ENCODE assay signal across 24 mouse cellular contexts in genomic region chr3:142555623-142556022, GRCm38 (mm10). TPM values are rescaled to one million over a fixed set of nuclear protein-coding genes. Genes with fewer than 3 reads are reported as not detected.
DNase-seq lines count a peak whose midpoint lies in the region; ATAC-seq and TF ChIP-seq lines count a peak whose summit lies in the region.
"Had no signal": no experiment of that assay in that cellular context is flagged by ENCODE, and none has a peak within 500 bp of the region (broad histone marks: within the 10 kb centered on the region; RNA-seq: fewer than 3 reads in every experiment).

No protein-coding gene starts in this region.

- no peaks in the 10 kb centered on the region for H3K27me3 ChIP-seq in kidney, embryonic 15.5 days
- H3K27me3 ChIP-seq in midbrain, postnatal 0 days (ENCODE audit: insufficient read depth, low read length), result no peaks in the 10 kb centered on the region
- no peaks in the 10 kb centered on the region for H3K27me3 ChIP-seq in midbrain, embryonic 10.5 days (ENCODE audit: low read depth, poor library complexity, severe bottlenecking)
- H3K27me3 ChIP-seq: forebrain, embryonic 13.5 days; limb, embryonic 13.5 days; neural tube, embryonic 13.5 days had no signal

- 86% methylated on average over 11 of the region's 11 CpGs for WGBS in kidney, embryonic 15.5 days
- WGBS in midbrain, postnatal 0 days, result 90% methylated on average over 11 of the region's 11 CpGs
- 91% methylated on average over 11 of the region's 11 CpGs for WGBS in midbrain, embryonic 10.5 days

- H3K9me3 ChIP-seq in kidney, embryonic 15.5 days (replicated peaks), result no peaks in the 10 kb centered on the region
- no peaks in the 10 kb centered on the region for H3K9me3 ChIP-seq in midbrain, postnatal 0 days (ENCODE audit: low read length)
- no peaks in the 10 kb centered on the region for H3K9me3 ChIP-seq in midbrain, embryonic 10.5 days (replicated peaks)
- H3K9me3 ChIP-seq: forebrain, embryonic 13.5 days; G1E; limb, embryonic 13.5 days; neural tube, embryonic 13.5 days had no signal

- no peaks in the 10 kb centered on the region for H3K36me3 ChIP-seq in kidney, embryonic 15.5 days
- no peaks in the 10 kb centered on the region for H3K36me3 ChIP-seq in midbrain, postnatal 0 days (ENCODE audit: insufficient read depth, low read length)
- H3K36me3 ChIP-seq in midbrain, embryonic 10.5 days, result no peaks in the 10 kb centered on the region
- H3K36me3 ChIP-seq: G1E; limb, embryonic 13.5 days; neural tube, embryonic 13.5 days had no signal

- peak; percentile 59 to 68 for DNase-seq in cerebellum, postnatal 10 days
- DNase-seq in cerebellum, adult 9-11 months, result no peak
- peak; percentile 52 for DNase-seq in kidney, adult 18-20 months
- DNase-seq in midbrain, postnatal 0 days (ENCODE audit: low spot score), result peak; percentile 19
- no peak for DNase-seq in midbrain, embryonic 10.5 days (ENCODE audit: low spot score)
- DNase-seq in thymus, postnatal 4 days, result no peak
- DNase-seq: adrenal gland, postnatal 36 days; cerebellum, adult 18-20 months; gastrocnemius, postnatal 14 days; heart, adult 2 months; heart, postnatal 4 days; thymus, postnatal 36 days had no signal

- no peak overlapping the region for H3K4me2 ChIP-seq in kidney, embryonic 15.5 days
- H3K4me2 ChIP-seq in midbrain, postnatal 0 days (ENCODE audit: low read depth, low read length, poor library complexity, severe bottlenecking), result no peak overlapping the region
- H3K4me2 ChIP-seq: forebrain, embryonic 13.5 days; limb, embryonic 13.5 days; neural tube, embryonic 13.5 days had no signal

- ATAC-seq in kidney, embryonic 15.5 days (replicated peaks; ENCODE audit: low FRiP score), result no peak
- ATAC-seq in midbrain, postnatal 0 days (ENCODE audit: low FRiP score), result no peak
- ATAC-seq in CD4-positive, CD25-positive, alpha-beta regulatory T cell, adult 4 months, result no peak
- ATAC-seq: forebrain, embryonic 13.5 days had no signal

- peaks cover 8% of the 10 kb centered on the region; the same call in 1 of the 2 replicates for H3K4me1 ChIP-seq in kidney, embryonic 15.5 days
- H3K4me1 ChIP-seq in midbrain, postnatal 0 days (ENCODE audit: insufficient read depth, low read length), result no peaks in the 10 kb centered on the region
- peaks cover 8% of the 10 kb centered on the region for H3K4me1 ChIP-seq in midbrain, embryonic 10.5 days

- TF ChIP-seq CTCF in midbrain, postnatal 0 days (IDR thresholded peaks at IDR 0.05), result no peak

- no peak overlapping the region for H3K9ac ChIP-seq in kidney, embryonic 15.5 days
- H3K9ac ChIP-seq in midbrain, postnatal 0 days (replicated peaks; ENCODE audit: low read length, poor library complexity, severe bottlenecking), result no peak overlapping the region
- H3K9ac ChIP-seq: forebrain, embryonic 13.5 days; limb, embryonic 13.5 days; neural tube, embryonic 13.5 days had no signal

- no peak overlapping the region for H3K4me3 ChIP-seq in kidney, embryonic 15.5 days (replicated peaks)
- H3K4me3 ChIP-seq in midbrain, postnatal 0 days (ENCODE audit: low read depth, low read length), result no peak overlapping the region
- no peak overlapping the region for H3K4me3 ChIP-seq in midbrain, embryonic 10.5 days
- H3K4me3 ChIP-seq: forebrain, embryonic 13.5 days; heart, adult 2 months; limb, embryonic 13.5 days; neural tube, embryonic 13.5 days had no signal

- H3K27ac ChIP-seq in kidney, embryonic 15.5 days, result no peak overlapping the region
- H3K27ac ChIP-seq in midbrain, postnatal 0 days (ENCODE audit: low read depth, low read length), result no peak overlapping the region
- H3K27ac ChIP-seq in midbrain, embryonic 10.5 days (replicated peaks), result no peak overlapping the region
- H3K27ac ChIP-seq: forebrain, embryonic 13.5 days; heart, adult 2 months; limb, embryonic 13.5 days; neural tube, embryonic 13.5 days had no signal

RNA-seq across cellular contexts. Expression of gene Gbp3, which starts 4.2 kb away (rescaled TPM):
- 1.5 and 1.6 TPM in 2 replicates for polyA plus RNA-seq in kidney, embryonic 15.5 days (2015; fragmentation: Nextera tagmentation; extraction: Ambion mirVana)
- 3.1 and 3.5 TPM in 2 replicates for total RNA-seq in midbrain, postnatal 0 days (2014; rRNA removed)
- 2.3 and 3.6 TPM in 2 replicates for polyA plus RNA-seq in midbrain, postnatal 0 days (2015; fragmentation: Nextera tagmentation; extraction: Ambion mirVana)
- 0.29 and 0.43 TPM in 2 replicates for polyA plus RNA-seq in midbrain, embryonic 10.5 days (2016; fragmentation: Nextera tagmentation; extraction: Ambion mirVana)
- polyA plus RNA-seq in CD4-positive, CD25-positive, alpha-beta regulatory T cell, adult 4 months (2017; shearing (Covaris generic)), result 100 to 1,000 TPM; 101 to 122 TPM
- polyA plus RNA-seq: G1E had no signal

RNA-seq across cellular contexts. Expression of gene Gbp7, which starts 25.5 kb away (rescaled TPM):
- polyA plus RNA-seq in kidney, embryonic 15.5 days (2015; fragmentation: Nextera tagmentation; extraction: Ambion mirVana), result 2.6 and 3.3 TPM in 2 replicates
- total RNA-seq in midbrain, postnatal 0 days (2014; rRNA removed), result 2.5 and 2.8 TPM in 2 replicates
- 3.0 and 3.1 TPM in 2 replicates for polyA plus RNA-seq in midbrain, postnatal 0 days (2015; fragmentation: Nextera tagmentation; extraction: Ambion mirVana)
- polyA plus RNA-seq in midbrain, embryonic 10.5 days (2016; fragmentation: Nextera tagmentation; extraction: Ambion mirVana), result 0.88 and 1.8 TPM in 2 replicates
- polyA plus RNA-seq in CD4-positive, CD25-positive, alpha-beta regulatory T cell, adult 4 months (2017; shearing (Covaris generic)), result 100 to 1,000 TPM; 242 to 294 TPM

RNA-seq across cellular contexts. Expression of gene Gbp2b, which starts 39.0 kb away (rescaled TPM):
- polyA plus RNA-seq in kidney, embryonic 15.5 days (2015; fragmentation: Nextera tagmentation; extraction: Ambion mirVana), result 0.05 TPM in 1 of 2 replicates, not detected in the other
- total RNA-seq in midbrain, postnatal 0 days (2014; rRNA removed), result not detected in 2 replicates
- not detected in 2 replicates for polyA plus RNA-seq in midbrain, postnatal 0 days (2015; fragmentation: Nextera tagmentation; extraction: Ambion mirVana)
- polyA plus RNA-seq in midbrain, embryonic 10.5 days (2016; fragmentation: Nextera tagmentation; extraction: Ambion mirVana), result not detected in 2 replicates
- polyA plus RNA-seq in CD4-positive, CD25-positive, alpha-beta regulatory T cell, adult 4 months (2017; shearing (Covaris generic)), result 10 to 100 TPM; 27.5 to 35.1 TPM
- total RNA-seq: layer of hippocampus, postnatal 14 days; left cerebral cortex, postnatal 10 days; megakaryocyte-erythroid progenitor cell, adult 5-6 weeks had no signal
- polyA plus RNA-seq: cortical plate, adult 2 months; embryonic facial prominence, embryonic 11.5 days; forebrain, embryonic 13.5 days; G1E; limb, embryonic 13.5 days; liver, embryonic 16.5 days; neural tube, embryonic 13.5 days had no signal

Comparison
In these comparisons a context has a peak if more than half of its experiments do, and no peak if none do; other contexts are left out.
1. DNase-seq: peak in cerebellum, postnatal 10 days (2 of 2), kidney, adult 18-20 months (single experiment) and midbrain, postnatal 0 days (single experiment); none in cerebellum, adult 9-11 months (single experiment), midbrain, embryonic 10.5 days (single experiment) and thymus, postnatal 4 days (single experiment).
2. RNA of gene Gbp3, which starts 4.2 kb away (polyA plus RNA-seq): 101 to 122 TPM in CD4-positive, CD25-positive, alpha-beta regulatory T cell, adult 4 months; 2.3 to 3.6 TPM in midbrain, postnatal 0 days, 1.5 to 1.6 TPM in kidney, embryonic 15.5 days and 0.29 to 0.43 TPM in midbrain, embryonic 10.5 days; every median in the first group is over 10 times any median in the second.
3. RNA of gene Gbp7, which starts 25.5 kb away (polyA plus RNA-seq): 242 to 294 TPM in CD4-positive, CD25-positive, alpha-beta regulatory T cell, adult 4 months; 2.6 to 3.3 TPM in kidney, embryonic 15.5 days, 3.0 to 3.1 TPM in midbrain, postnatal 0 days and 0.88 to 1.8 TPM in midbrain, embryonic 10.5 days; every median in the first group is over 10 times any median in the second.
4. RNA of gene Gbp2b, which starts 39.0 kb away (polyA plus RNA-seq): 27.5 to 35.1 TPM in CD4-positive, CD25-positive, alpha-beta regulatory T cell, adult 4 months; 0.05 TPM in kidney, embryonic 15.5 days, not detected in midbrain, postnatal 0 days and not detected in midbrain, embryonic 10.5 days; every median in the first group is over 10 times any median in the second.